7 mouse cellular contexts compared by ENCODE assay signal in the genomic region with DNA sequence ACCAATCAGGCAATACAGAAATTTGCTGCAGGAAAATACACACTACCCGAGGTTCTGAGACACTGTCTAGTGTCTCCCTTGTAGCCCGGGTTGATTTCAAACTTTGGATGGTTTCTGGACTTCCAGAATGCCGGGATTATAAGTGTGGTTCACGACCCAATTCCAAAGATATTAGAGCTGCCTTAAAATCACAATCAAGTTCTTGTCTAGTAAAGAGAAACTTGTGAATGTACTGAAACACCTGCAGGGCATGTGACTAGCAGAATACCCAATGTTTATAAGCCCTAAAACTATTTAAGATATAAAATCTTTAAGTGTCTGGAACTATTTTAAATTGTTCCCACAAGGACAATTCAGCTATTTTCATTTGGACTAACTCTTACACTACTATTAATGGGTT. TPM values are rescaled to one million over a fixed set of nuclear protein-coding genes. Genes with fewer than 3 reads are reported as not detected.
DNase-seq lines count a peak whose midpoint lies in the region; ATAC-seq and TF ChIP-seq lines count a peak whose summit lies in the region.

No protein-coding gene starts in this region.

- 7% methylated on average over 4 of the region's 4 CpGs for WGBS in limb, embryonic 14.5 days
- 2% methylated on average over 4 of the region's 4 CpGs for WGBS in stomach, postnatal 0 days

- H3K36me3 ChIP-seq in megakaryocyte, embryonic 14.5 days (replicated peaks; ENCODE audit: low read length): peaks cover 3% of the 10 kb centered on the region
- no peaks in the 10 kb centered on the region for H3K36me3 ChIP-seq in limb, embryonic 14.5 days (ENCODE audit: control insufficient read depth, insufficient read depth, low read length)
- no peaks in the 10 kb centered on the region for H3K36me3 ChIP-seq in stomach, postnatal 0 days (ENCODE audit: control insufficient read depth, insufficient read depth, low read length)

- peaks cover 55% of the 10 kb centered on the region for H3K4me1 ChIP-seq in megakaryocyte, embryonic 14.5 days
- peaks cover 4% of the 10 kb centered on the region for H3K4me1 ChIP-seq in embryonic fibroblast, embryonic 13.5 days (ENCODE audit: control insufficient read depth, insufficient read depth, low read length)
- peaks cover 33% of the 10 kb centered on the region for H3K4me1 ChIP-seq in limb, embryonic 14.5 days (ENCODE audit: control insufficient read depth, insufficient read depth, low read length)
- H3K4me1 ChIP-seq in stomach, postnatal 0 days (replicated peaks; ENCODE audit: control insufficient read depth, insufficient read depth): peaks cover 10% of the 10 kb centered on the region; the same call in 1 of the 2 replicates

- no peak overlapping the region for H3K27ac ChIP-seq in embryonic fibroblast, embryonic 13.5 days (ENCODE audit: insufficient read depth, low read length)
- H3K27ac ChIP-seq in limb, embryonic 14.5 days (replicated peaks; ENCODE audit: low read depth, low read length): no peak overlapping the region
- no peak overlapping the region for H3K27ac ChIP-seq in stomach, postnatal 0 days (replicated peaks)

- TF ChIP-seq POLR2A in embryonic fibroblast, embryonic 13.5 days (IDR thresholded peaks at IDR 0.05; ENCODE audit: low read depth, low read length): no peak
- no peak for TF ChIP-seq POLR2A in limb, embryonic 14.5 days (IDR thresholded peaks at IDR 0.05; ENCODE audit: borderline replicate concordance, extremely low read depth, insufficient read depth, insufficient read length)

- TF ChIP-seq CTCF in embryonic fibroblast, embryonic 13.5 days (IDR thresholded peaks at IDR 0.05; ENCODE audit: borderline replicate concordance, insufficient read depth, low read length): no peak
- TF ChIP-seq CTCF in stomach, postnatal 0 days (IDR thresholded peaks at IDR 0.05; ENCODE audit: low read depth): no peak

- H3K9ac ChIP-seq in limb, embryonic 14.5 days (ENCODE audit: low read depth, low read length, severe bottlenecking): no peak overlapping the region
- no peak overlapping the region for H3K9ac ChIP-seq in stomach, postnatal 0 days (ENCODE audit: low read length)

- no peaks in the 10 kb centered on the region for H3K9me3 ChIP-seq in megakaryocyte, embryonic 14.5 days
- no peaks in the 10 kb centered on the region for H3K9me3 ChIP-seq in limb, embryonic 14.5 days (ENCODE audit: control insufficient read depth, low read length)
- H3K9me3 ChIP-seq in stomach, postnatal 0 days (ENCODE audit: control insufficient read depth, low read length): no peaks in the 10 kb centered on the region

- no peak for ATAC-seq in megakaryocyte, adult 5-6 weeks (ENCODE audit: poor library complexity, severe bottlenecking)
- no peak for ATAC-seq in limb, embryonic 14.5 days (ENCODE audit: low FRiP score, low read depth)
- ATAC-seq in stomach, postnatal 0 days (ENCODE audit: low FRiP score, low TSS enrichment): no peak

- no peaks in the 10 kb centered on the region for H3K27me3 ChIP-seq in megakaryocyte, embryonic 14.5 days (replicated peaks)
- H3K27me3 ChIP-seq in limb, embryonic 14.5 days (ENCODE audit: control insufficient read depth, insufficient read depth, low read length): no peaks in the 10 kb centered on the region
- no peaks in the 10 kb centered on the region for H3K27me3 ChIP-seq in stomach, postnatal 0 days (ENCODE audit: control insufficient read depth, insufficient read depth, low read length)

- TF ChIP-seq EP300 in stomach, postnatal 0 days (optimal IDR thresholded peaks at IDR 0.05): no peak

- peak overlapping the region; percentile 99 for H3K4me3 ChIP-seq in megakaryocyte, embryonic 14.5 days (replicated peaks)
- H3K4me3 ChIP-seq in embryonic fibroblast, embryonic 13.5 days (ENCODE audit: insufficient read depth, low read length): peak overlapping the region; percentile 84
- H3K4me3 ChIP-seq in limb, embryonic 14.5 days (replicated peaks; ENCODE audit: low read length): peak overlapping the region; percentile 96
- peak overlapping the region; percentile 100 for H3K4me3 ChIP-seq in stomach, postnatal 0 days (ENCODE audit: low read depth, low read length)

- peak overlapping the region; percentile 71 for H3K4me2 ChIP-seq in limb, embryonic 14.5 days (replicated peaks; ENCODE audit: low read depth, low read length, severe bottlenecking)
- H3K4me2 ChIP-seq in stomach, postnatal 0 days (replicated peaks; ENCODE audit: low read depth): peak overlapping the region; percentile 66

- DNase-seq in limb, embryonic 14.5 days (ENCODE audit: low spot score): peak; percentile 13
- peak; percentile 36 for DNase-seq in stomach, postnatal 0 days (ENCODE audit: low spot score)
- no peak for DNase-seq in kidney, adult 8-10 months
- no peak for DNase-seq in adrenal gland, adult 8-10 months

RNA-seq across cellular contexts. Expression of gene Vapa, which starts 1.6 kb away (rescaled TPM):
- 91.1 and 360 TPM in 2 replicates for polyA plus RNA-seq in megakaryocyte, embryonic 14.5 days (2012; ENCODE audit: insufficient read depth, low replicate concordance)
- 169 and 178 TPM in 2 replicates for total RNA-seq in megakaryocyte, adult 5-6 weeks (2015)
- total RNA-seq in megakaryocyte, adult 5-6 weeks (2017): 110 and 122 TPM in 2 replicates
- 202 and 238 TPM in 2 replicates for polyA plus RNA-seq in embryonic fibroblast, embryonic 13.5 days (2011; ENCODE audit: insufficient read length, low read depth, missing spikeins)
- 53.0 and 57.7 TPM in 2 replicates for polyA plus RNA-seq in limb, embryonic 14.5 days (2012; rRNA removed)
- 192 and 196 TPM in 2 replicates for polyA plus RNA-seq in limb, embryonic 14.5 days (2014; fragmentation: Nextera tagmentation; extraction: Ambion mirVana)
- polyA plus RNA-seq in stomach, postnatal 0 days (2015; fragmentation: Nextera tagmentation; extraction: Ambion mirVana): 203 and 210 TPM in 2 replicates
- total RNA-seq in adrenal gland, adult 8-10 months (2022): 100 to 1,000 TPM; 108 to 165 (median 135) TPM

RNA-seq across cellular contexts. Expression of gene Txndc2, which starts 30.2 kb away (rescaled TPM):
- not detected in 2 replicates for polyA plus RNA-seq in megakaryocyte, embryonic 14.5 days (2012; ENCODE audit: insufficient read depth, low replicate concordance)
- total RNA-seq in megakaryocyte, adult 5-6 weeks (2015): not detected in 2 replicates
- total RNA-seq in megakaryocyte, adult 5-6 weeks (2017): not detected in 2 replicates
- not detected in 2 replicates for polyA plus RNA-seq in embryonic fibroblast, embryonic 13.5 days (2011; ENCODE audit: insufficient read length, low read depth, missing spikeins)
- polyA plus RNA-seq in limb, embryonic 14.5 days (2012; rRNA removed): 0.08 and 0.14 TPM in 2 replicates
- polyA plus RNA-seq in limb, embryonic 14.5 days (2014; fragmentation: Nextera tagmentation; extraction: Ambion mirVana): 0.10 and 0.22 TPM in 2 replicates
- polyA plus RNA-seq in stomach, postnatal 0 days (2015; fragmentation: Nextera tagmentation; extraction: Ambion mirVana): not detected in 2 replicates
- total RNA-seq in adrenal gland, adult 8-10 months (2022): 10 to 100 TPM in 2 of 4 experiments, 1 to 10 TPM in 2; 9.2 to 45.4 (median 18.7) TPM

Comparison
In these comparisons a context has a peak if more than half of its experiments do, and no peak if none do; other contexts are left out.
1. DNase-seq: peak in limb, embryonic 14.5 days (single experiment) and stomach, postnatal 0 days (single experiment); none in kidney, adult 8-10 months (0 of 2) and adrenal gland, adult 8-10 months (single experiment).
2. Peak in every context shown above with its lines, with median percentiles within 50 percentile points of each other: H3K4me3 ChIP-seq.